Mouse (Mus musculus) frontal cortex, postnatal 10 days (tissue): ENCODE measurements at regions not wholly inside any gene's neighbourhood (a gene's known extent, or its start where the extent isn't known, plus 50 kb on each side); places are given as distances from the start of the nearest gene placed in this dataset.

Experiments used
- DNase-seq, 2 experiments: peaks; one replicate each; pipeline ENCODE4 v3.0.0; 2022; ENCODE audit warnings: low spot score in 2 of 2, mixed read lengths in 1 of 2

DNA sequence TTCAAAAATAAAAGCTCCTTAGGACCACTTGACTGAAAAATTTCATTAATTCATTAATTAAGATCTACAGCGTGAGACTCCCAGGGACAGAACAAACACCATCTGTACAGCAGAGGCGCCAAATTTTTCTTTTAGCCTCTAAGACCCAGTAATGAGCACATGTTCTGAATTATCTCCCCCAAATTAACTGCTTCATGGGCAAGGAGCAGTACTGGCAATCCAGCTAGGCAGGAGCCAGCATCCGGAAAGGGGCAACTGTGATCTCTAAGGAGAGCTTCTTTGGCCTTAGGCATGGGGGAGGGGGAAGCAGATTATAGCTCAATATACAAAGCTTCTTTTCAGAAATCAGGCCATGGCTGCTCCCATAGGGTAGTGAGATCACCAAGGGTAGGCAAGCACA is 278.2 kb upstream of the Castor2 start:
- no peak for DNase-seq

DNA sequence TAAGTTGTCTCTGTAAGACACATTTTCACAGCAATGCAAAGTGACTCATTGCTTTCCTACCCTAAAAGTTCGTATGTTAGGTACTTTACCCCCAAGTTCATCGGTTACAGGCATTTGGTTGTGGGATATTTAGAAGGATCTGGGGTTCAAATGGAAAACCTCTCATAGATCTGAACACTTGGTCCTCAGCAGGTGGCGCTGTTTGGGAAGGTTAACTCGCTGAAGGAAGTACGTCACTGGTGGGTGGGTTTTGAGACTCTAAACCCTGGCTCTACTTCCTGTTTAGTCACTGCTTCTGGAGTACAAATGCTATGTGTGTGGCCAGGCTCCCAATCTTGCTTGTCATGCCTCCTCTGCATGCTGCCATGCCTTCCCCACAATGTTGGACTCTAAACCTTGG is 284.0 kb upstream of the Castor2 start:
- DNase-seq, result no peak

DNA sequence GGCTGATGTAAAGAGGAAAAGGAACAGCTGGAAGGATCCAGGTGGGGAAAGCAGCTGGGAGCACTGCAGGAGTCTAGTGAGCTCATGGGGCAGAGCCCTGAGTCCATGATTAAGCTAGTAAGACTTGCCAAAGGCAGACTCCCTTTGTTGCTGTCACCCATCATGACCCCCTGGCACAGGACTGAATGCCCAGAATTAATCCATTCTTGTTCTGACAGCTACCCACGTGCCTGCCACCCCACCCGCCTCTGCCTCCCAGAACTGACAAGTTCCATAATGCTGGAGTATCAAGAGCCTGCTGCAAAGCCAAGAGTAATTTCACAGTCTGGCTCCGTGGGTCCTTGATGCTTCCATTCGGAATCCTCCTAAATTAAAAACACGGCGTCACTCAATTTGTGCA is 285.1 kb upstream of the Castor2 start:
- peak in 1 of 2 experiments; percentile 47 for DNase-seq

DNA sequence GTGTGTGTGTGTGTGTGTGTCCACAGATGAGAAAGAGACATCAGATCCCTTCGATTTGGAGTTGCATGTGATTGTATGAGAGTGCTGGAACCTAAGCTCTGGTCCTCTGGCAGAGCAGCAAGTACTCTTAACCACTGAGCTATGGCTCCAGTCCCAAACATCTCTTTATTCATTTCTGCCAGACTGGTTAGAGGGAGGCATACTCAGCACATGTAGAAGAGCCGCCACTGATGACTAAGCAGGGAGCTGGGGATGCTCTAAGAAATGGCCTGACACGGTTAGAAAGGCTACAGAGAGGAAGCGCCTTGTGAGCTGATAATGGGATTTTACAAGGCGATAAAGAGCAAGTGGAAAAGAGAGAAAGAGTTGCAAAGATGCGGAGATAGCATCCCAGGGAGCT is 287.3 kb upstream of the Castor2 start:
- DNase-seq, result no peak

DNA sequence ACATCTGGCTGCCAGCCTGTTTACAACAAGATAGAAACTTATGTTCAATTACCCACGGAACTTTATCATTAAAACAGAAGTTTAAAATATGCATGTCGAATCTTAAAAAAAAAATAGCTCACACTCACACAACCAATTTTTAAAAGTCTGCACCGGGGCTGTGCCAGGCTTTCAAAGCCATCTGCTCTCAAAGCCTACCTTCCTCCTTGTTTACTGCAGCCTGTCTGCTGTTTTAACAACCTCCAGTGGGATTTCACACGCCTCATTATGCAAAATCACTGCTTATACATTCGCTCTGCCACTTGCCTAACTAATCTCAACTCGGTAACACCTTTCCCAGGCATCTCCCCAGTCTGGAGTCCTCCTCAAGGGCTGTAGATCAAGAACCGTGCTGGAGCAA is 292.6 kb upstream of the Castor2 start:
- peak in 1 of 2 experiments; percentile 12 for DNase-seq

DNA sequence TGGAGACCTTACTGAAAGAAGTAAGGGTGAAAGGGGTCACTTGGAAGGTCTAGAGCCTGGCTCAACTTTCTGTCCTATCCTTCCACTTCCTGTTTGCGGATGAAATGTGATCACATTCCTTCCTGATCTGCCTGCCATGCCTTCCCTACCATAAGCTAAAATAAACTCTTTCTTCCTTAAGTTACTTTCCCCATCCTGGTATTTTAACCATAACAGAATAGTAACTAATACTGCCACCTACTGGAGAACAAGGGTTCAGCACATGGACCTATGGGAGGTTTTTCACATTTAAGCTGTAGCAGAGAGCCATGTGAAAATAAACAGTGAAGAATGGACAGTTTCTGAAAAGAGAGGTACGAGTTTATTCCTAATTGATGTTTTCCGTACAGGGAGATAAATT is 297.5 kb upstream of the Castor2 start:
- no peak for DNase-seq

DNA sequence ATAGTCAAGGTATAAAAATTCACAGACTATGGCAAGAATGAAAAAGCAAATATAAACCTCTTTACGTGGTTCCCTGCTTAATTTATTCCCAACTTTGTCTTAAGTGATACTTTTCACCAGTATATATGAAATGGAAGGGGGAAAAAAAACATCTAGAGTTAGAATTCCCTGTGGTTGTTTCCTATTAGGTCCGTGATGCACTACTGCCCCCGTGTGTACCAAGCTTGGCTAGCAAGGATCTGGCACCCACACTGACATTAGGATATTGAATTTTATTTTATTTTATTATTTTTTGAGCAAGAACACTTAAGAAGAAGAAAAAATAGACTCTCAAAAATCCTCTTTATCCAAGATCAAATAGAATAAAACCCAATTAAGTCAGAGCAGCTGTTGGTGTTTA is 303.9 kb upstream of the Castor2 start:
- peak in 1 of 2 experiments; percentile 58 for DNase-seq

DNA sequence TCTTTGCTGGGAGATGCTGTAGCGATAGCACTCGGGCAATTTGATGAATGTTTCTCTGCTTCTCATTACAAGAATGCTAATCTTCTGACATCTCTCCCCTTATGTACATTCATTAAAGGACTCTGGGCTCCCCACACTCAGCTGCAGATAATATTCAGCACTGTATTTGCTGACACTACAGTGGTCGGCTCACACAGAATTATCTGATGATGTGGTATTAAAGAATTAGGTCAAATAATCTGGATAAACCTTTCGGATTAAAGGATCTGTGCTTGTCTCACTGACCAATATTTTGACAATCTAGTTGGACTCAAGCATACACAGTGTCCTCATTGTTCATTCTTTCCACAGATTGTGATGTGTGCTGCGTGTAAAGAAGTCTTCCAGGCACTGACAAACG is 308.8 kb upstream of the Castor2 start:
- DNase-seq, result no peak

DNA sequence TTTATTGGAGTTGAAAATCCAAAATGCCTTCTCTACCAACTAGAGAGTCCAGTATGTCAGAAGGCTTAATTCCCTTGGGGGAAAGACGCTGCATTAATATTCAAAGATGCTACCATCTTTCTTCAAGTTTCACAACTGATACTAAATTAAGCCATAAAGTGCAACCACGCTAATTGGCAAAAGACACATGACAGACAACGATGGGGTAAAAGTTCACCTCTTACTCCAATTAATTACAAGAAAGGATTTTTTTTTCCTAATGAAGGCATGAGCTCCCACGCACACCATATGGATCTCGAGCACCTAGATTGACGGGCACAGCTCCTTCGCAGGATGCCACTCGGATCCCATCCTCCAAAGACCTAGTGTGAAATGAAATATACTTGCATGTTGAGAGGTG is 311.5 kb upstream of the Castor2 start:
- no peak for DNase-seq

DNA sequence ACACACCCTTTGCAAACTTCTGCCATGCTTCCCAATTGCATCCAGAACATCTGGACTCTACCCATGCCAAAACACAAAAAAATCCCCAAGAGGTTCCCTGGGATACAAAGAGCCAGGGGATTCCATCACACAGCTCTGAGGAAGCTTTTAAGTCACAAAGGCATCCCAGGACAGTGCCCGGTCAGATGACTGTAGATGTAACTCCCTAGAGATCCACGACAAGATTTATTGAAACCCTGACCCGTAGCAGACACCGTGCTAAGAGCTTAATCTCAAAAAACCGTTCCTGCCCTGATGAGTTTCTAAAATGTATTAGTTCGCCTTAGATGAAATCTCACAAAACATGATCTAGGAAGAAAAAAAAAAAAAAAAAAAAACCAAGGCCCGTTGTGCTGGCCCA is 312.0 kb upstream of the Castor2 start:
- no peak for DNase-seq

DNA sequence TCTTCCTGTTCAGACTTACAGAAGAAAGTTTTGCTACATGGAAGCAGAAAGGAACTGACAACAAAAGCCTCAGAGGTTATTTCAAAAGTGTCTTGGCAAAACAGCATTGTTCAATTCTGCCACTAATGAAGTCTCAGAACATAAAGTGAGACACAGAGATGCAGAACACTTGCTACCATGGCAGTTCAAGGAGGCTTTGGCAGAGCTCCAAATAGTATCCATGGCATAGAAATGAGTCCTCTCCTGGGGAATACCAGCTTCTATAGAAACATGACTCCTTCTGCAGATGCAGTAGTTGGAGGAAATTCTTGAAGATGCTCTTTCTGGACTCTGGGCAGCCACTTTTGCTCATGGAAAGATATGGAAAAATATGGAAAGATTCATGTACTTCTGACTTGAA is 322.9 kb upstream of the Castor2 start:
- no peak for DNase-seq

DNA sequence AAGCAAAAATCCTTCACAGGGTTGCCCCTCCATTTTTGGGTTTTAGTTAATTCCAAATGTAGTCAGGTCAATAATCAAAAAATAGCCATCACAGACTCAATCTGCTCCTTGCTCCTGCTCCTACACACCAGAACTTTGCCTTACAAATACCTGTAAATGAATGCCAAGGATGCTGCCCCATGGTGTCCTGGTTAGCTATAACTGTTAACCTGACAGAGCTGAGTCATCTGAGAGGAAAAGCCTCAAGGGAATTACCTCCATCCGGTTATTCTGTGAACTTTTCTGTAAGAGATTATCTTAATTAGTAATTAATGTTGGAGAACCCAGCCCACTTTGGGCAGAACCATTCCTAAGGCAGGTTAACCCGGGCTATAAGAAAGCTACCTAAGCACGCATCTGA is 325.4 kb upstream of the Castor2 start:
- no peak for DNase-seq

DNA sequence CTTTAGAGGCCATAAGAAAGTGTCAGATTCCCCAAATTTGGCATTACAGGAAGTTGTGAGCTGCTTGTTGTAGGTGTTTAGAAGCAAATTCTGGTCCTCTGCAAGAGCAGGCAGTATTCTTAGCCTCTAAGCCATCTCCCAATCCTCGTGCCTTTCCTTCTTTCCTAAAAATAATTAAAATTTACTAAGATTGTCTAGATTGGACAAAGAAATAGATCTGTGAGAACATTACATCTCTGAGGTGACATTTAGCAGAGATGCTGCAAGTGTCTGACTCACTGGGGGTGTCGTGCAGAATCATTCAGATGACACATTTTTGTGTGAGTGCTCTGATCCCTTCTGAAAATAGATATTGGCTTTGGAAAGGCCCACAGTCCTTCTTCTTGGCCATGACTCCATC is 330.7 kb upstream of the Castor2 start:
- no peak for DNase-seq

DNA sequence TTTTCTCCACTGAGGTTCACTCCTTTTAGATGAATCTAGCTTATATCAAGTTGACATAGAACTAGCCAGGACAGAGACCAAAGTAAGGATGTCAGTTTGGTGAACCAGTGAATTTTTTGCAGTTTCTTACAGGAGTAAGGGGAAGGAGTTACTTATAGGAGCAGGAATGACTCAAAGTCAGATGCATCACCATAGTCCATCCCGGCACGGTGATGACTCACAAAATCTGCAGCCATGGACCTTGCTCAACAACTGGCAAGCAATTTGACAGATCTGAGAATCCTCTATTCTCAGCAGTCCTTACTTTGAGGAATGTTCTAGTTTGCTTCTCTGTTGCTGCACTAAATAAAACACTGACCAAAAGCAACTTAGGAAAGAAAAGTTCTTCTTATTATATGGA is 341.7 kb upstream of the Castor2 start:
- no peak for DNase-seq

DNA sequence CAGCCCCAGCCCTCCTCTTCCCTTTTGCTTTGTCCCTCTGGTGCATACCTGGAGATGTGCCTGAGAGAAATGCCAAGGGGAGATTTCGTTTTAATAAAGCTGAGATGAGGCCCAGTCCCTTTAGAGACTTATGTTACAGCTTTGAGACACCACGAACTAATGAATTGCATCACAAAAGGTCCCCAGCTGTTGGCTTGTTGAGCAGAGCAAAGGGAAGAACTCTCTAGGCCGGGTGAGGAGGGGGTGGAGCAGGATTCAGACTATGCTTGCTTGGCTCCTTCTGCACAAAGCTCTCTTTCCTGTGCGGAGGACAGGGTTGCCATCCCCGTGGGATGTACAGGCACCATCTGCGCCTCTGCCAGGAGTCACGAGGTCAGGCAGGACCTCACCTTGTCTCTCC is 345.3 kb upstream of the Castor2 start:
- DNase-seq, result no peak

DNA sequence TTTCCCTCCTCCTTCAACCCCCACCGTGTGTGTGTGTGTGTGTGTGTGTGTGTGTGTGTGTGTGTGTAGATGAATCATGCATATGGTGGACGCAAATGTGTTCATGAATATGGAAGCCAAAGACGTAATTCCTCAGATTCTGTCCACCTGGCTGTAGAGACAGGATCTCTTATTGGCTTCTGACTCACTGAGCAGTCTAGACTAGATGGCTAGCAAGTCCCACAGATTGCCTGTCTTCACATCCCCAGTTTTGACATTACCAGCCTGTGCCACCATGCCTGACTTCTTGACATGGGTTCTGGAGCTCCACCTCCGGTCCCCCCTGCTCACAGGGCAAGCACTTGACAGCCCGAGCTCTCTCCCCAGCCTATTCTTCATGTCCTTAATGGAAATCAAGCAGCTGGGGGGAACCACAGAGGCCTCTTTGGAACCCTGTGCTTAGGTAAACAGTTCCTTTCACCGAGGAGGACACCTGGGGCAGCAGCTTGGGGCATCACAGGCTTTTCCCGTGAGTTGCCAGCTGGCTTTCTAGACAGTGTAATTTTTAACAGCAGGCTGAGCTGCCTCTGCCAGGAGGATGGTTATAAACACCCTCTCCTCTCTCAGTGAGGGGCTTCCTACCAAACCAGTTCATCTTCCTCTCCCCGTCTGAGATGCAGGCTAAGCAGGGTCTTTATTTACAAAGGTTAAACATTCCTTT is 345.9 kb upstream of the Castor2 start:
- no peak for DNase-seq

DNA sequence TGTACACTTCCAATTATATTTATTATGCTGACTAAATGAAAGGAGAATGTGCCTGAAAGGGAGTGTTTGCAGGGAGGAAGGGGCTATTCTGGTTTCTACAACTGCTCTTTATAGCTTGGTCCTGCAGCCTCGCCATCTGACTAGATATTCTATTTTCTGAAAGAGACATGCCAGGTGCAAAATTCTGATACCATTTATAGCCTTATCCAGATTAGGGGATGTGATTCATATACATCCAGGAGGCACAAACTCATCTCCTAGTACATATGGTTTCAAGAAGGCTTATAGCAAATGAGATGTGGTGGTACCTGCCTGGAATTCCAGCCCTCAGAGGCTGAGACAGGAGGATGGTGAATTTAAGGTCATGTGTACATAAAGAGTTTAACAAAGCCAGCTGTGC is 352.6 kb upstream of the Castor2 start:
- DNase-seq, result no peak

DNA sequence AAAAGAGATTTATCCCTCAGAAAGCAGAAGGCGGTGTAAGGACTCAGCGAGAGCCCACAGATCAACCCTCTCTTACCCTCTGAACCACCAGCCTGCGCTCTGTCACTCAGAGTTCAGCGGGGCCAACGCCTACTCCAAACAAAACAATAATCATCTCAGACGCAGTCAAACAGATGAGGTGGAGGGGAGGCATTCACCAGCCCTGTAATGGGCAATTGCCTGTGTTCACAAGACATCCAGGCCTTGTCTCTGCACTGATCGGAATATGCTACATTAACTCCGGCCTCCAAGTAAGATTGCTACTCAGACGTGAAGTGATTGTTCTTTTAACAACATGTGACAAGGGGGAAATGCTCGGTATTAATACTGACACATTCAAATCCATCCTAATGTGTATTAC is 353.1 kb upstream of the Castor2 start:
- DNase-seq, result no peak

DNA sequence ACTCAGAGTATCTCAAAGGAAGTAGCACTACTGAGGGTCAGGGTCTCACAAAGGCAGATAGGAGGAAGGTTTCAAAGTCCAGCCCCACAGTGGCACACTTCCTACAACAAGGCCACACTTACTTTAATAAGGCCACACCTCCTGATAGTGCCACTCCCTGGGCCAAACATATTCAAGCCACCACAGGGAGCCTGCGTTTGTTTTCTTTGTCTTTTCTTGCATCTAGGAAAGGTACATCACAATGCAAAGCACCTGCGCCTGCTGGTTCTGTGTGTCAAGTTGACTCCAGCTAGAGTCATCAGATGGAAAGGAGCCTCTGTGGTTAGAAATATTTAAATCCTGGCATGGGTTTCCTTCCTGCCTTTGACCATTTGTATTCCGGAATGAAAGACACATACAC is 355.4 kb upstream of the Castor2 start:
- no peak for DNase-seq

DNA sequence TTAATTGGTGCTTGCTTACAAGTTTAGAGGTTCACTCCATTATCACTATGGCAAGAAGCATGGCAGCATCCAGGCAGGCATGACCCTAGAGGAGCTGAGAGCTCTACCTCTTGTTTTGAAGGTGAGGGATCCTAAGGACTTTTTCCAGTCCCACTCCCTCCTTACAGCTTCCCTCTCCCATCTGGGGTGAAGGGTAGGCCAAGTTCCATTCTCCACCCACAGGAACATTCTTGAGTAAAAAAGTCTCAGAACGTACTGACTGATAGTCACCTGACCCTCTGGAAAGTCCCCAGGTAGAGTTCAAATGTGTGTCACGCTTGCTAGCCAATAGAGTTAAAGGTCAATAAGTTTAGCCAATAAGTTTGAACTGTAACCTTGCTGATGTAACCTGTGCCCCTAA is 355.9 kb upstream of the Castor2 start:
- DNase-seq, result no peak

DNA sequence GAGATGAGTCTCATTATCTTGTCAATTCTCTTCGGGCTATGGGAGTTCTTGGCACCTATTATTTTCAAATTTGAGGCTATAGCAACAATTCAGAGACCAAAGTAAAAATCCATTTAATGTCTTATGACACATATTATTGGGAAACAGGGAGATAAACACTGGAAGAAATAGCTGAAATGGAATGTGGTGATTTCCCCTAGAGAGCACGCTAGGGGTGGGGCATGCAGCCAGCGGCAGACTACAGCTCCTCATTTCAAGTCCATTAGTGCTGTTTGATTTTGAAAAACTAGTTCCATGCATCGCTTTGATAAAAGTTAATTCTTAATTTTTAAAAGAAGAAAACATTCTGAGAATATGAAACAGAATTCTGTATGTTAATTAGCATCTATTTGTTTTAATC is 367.6 kb upstream of the Castor2 start:
- no peak for DNase-seq

DNA sequence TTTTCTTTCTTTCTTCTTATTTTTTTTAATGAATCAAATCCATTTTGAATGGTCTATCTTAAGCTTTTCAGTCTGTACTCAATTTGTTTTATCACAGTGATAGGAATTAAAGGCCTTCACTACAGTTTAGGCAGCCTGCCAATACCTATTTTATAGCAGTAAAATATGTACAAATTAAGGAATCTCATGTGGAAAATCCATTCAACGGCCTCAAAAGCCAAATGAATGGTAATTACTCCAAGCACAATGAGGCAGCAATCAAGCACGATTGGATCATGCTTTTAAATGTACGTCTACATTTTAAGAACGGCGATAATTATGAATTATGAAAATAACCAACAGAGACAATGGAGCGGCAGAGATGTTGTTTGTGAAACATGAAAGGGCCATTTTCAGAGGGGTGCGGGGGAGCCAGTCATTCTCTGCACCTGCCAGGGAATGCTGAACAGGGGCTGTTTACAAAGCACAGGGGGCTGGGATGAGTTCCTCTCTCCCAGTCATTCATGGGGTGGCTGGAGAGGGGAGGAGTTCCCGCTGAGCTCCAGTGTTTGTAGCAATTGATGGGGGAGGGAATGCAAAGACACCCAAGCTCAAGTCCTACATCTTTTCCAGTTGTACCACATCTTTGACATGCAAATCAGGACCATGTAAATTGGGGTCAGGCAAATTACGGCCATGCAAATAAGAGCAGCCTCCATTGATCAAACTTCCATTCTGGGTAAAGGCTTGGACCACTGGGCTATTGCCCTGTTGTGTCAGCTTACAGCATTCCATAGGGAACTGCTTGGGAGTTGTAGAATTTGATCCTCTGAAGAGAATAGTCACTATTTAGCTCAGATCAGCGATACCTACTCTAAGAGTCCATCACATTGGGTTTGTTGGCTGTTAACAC is 381.1 kb upstream of the Castor2 start:
- peak; percentile 7 to 22 for DNase-seq

DNA sequence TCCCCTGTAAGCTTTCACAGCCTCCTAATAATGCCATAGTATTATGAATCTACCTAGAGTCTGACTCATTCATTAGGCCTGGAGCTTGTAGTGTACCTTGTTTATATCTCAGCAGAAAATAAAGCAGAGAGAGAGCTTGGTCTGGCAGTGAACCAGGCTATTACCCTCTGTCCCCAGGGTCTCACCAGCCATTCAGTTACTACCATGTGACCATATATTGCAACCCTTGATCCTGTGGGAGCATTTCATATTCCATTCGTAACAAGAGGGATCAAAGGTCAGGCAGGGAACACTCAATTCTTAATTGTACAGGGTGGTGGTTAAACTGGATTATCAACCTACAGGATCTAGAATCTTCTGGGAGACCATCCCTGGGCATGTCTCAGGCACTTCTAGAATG is 383.7 kb upstream of the Castor2 start:
- DNase-seq, result no peak
